Mouse (Mus musculus): ENCODE measurements around the gene Glul. TPM values are rescaled to one million over a fixed set of nuclear protein-coding genes. Genes with fewer than 3 reads are reported as not detected.
A peak's percentile ranks its signal among the peaks of the same experiment; 100 is the strongest.

Gene Glul
- total RNA-seq, 2 experiments from 2014 or later: 1,798 to 1,811 TPM

GRCm38 (mm10) chr1:153909213-153909962 is 9.6 kb downstream of the Glul start:
- DNase-seq (ENCODE audit: low spot score in 2 of 2): no peak

DNA sequence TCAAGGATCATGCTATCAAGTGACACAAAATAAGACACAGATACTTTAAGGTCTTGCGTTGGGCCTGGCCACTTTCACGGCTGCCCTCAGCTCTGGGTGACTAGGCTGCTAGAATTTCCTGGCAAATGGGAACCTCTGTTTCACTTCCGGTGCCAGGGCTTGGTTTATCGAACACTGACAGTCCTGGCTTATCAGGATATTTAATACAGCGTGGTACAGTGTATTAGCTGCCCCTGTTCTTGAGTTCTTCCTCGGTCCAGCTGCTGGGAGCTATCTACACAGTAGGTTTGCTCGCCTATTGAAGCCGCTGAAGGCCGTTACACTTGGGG is 10.2 kb downstream of the Glul start:
- no peak for DNase-seq (ENCODE audit: low spot score in 2 of 2)

DNA sequence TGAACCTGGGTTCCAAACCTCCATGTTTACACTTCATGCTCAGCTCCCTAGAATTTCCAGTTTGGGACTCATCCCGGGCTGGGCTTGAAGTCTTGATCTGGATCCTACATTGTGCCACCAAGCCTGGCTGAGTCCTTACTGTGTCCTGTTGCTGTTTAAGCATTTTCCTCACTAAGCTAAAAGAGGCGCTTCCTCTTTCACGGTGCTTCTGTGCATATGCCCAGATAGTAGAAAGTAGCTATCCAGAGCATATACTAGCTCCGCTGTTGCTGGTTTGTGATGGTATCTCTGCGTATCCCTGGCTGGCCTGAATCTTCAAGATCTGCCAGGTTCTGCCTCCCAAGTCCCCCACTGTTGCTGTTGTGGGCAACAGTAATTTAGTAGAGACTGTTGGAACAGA is 10.7 kb downstream of the Glul start:
- DNase-seq (ENCODE audit: low spot score in 2 of 2): no peak

- DNase-seq (ENCODE audit: low spot score in 2 of 2): no peak
Observed at GRCm38 (mm10) chr1:153911276-153911795, 11.6 kb downstream of the Glul start.

- no peak for DNase-seq (ENCODE audit: low spot score in 2 of 2)
Observed at GRCm38 (mm10) chr1:153913869-153914268, 14.1 kb downstream of the Glul start.

DNA sequence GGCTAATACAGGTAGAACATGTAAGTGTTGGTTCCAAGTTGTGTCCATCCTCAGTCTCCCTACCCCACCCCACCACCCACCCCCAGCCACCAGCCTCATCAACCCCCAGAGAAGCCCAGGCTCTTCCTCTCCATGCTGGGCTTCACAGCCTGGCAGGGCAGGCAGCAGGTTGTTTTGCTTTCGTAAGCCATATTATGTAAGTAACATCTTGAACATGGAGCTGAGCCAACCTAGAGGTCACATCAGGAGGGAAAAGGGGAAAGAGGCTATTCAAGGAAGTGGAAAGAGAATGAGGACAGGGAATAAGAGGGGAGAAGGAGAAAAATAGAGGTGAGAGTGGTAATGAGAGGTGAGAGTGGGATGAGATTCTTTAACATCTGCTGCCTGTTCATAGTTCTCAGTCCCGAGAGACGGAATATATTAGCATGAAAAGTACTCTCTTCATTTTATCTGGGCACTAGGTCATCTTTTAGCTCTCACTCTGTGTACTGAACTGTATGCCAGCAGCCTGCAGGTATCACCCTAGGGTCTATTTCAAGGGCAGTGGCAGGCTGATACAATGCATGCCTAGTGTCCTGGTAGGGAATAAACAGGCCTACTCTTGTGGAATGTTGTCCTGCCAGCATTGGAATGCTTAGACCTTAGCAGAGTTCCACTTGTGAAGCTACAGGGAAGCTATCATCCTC is 18.9 kb downstream of the Glul start:
- DNase-seq (ENCODE audit: low spot score in 2 of 2): no peak

- no peak for DNase-seq (ENCODE audit: low spot score in 2 of 2)
Observed at GRCm38 (mm10) chr1:153921642-153922041, 21.9 kb downstream of the Glul start.

DNA sequence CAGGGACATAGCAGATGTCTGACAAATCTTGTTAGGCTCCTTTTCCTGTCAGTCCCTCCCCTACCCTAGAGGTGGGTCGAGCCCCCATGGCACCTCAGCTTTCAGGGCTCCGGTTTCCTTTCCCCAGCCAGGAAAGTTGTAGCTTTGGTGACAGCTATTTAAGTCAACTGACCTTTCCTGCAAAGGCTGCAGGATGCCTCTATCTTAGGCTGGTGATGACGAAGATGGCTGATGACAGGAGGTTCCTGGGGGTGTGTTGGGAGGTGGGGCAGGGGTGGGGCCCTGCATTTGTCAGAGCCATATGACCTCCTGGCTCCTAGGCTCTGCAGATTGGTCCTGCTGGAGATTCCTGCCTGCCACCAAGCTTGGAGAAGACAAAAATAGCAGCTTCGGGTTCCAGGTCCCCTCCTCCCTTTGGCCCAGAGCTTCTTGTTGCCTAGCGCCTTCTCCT is 22.9 kb downstream of the Glul start:
- DNase-seq (ENCODE audit: low spot score in 2 of 2): no peak

- no peak for DNase-seq (ENCODE audit: low spot score in 2 of 2)
Observed at GRCm38 (mm10) chr1:153924395-153925385, 24.9 kb downstream of the Glul start.

DNA sequence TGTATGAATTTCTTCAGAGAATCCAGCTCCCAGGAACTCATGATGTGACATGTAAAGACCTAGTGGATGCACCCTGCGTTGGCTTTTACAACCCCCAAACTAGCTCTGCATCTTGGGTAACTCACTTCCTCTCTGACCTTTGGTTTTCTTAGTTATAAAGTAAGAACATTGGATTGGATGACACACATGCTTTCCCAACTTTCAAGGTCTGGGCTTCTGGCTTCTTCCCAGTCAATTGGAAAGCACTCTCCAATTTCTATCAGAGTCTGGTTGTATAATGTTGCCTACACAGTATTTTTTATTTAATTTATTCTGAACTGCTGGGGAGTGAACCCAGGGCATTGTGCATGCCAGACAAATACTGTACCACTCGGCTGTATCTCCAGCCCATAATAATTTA is 30.7 kb downstream of the Glul start:
- DNase-seq (ENCODE audit: low spot score in 2 of 2): no peak

GRCm38 (mm10) chr1:153933772-153934171 is 34.0 kb downstream of the Glul start:
- DNase-seq (ENCODE audit: low spot score in 2 of 2): no peak

GRCm38 (mm10) chr1:153935844-153936380 is 36.2 kb downstream of the Glul start:
- DNase-seq (ENCODE audit: low spot score in 2 of 2): no peak

GRCm38 (mm10) chr1:153937025-153937424 is 37.3 kb downstream of the Glul start:
- DNase-seq (ENCODE audit: low spot score in 2 of 2): no peak

DNA sequence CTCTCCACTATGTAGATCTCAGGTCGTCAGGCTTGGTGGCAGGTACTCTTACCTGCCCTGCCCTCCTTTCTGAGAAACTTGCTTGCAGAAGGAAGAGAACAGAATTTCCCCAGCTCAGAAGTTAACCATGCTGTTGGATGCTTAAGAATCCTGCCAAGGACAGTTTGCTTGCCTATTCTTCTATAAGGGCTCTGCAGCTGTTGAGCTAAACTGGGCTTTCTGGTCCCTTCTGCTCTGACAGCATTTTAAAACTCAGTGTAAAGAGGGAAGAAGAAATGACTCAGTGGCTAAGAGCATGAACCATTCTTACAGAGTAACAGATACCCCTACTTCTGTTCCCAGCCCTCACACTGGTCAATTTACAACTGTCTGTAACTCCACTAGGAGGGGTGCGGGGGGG is 41.2 kb downstream of the Glul start:
- peak in 1 of 2 experiments; percentile 12 for DNase-seq (ENCODE audit: low spot score in 2 of 2)

DNA sequence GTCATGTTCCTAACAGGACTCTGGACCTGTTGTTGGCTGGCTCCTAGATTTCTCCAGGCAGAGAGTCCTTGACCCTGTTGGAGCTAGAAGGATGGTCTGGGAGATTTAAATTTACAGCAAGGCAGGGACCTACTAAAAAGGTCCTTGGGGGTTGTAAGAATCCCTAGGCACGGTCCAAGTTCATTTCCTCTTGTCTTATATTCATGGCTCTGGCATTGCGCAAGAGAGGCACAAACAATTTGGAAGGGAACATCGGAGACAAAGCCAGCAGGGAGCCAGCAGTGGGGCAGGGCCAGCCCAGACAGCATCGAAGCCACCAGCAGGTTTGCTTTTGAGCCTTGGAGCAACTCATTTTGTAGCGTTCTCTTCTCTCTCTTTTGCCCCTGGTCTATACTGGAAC is 45.4 kb downstream of the Glul start:
- DNase-seq (ENCODE audit: low spot score in 2 of 2): no peak

- no peak for DNase-seq (ENCODE audit: low spot score in 2 of 2)
Observed at GRCm38 (mm10) chr1:153946971-153947370, 47.2 kb downstream of the Glul start.

- peak in 1 of 2 experiments; percentile 19 for DNase-seq (ENCODE audit: low spot score in 2 of 2)
Observed at GRCm38 (mm10) chr1:153947837-153948236, 48.1 kb downstream of the Glul start.

DNA sequence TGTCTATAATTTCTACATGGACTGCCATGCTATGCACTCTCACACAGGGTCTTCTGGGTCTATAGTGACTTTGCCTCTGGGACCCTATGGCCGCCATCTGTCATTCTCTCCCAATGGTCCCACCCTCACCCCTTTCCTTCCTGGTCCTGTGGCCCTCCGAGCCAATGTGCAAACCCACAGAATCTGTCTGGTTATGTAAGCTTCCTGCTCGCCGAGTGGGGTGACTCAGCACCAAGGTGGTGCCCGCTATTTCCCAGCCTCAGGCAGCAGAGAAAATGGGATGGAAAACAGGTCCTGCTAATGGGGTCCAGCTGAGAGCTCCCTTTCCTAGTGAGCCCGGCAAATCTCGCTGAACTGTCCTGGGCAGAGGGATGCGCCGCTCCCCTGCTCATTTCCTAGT is 53.5 kb downstream of the Glul start:
- peak; percentile 38 to 39 for DNase-seq (ENCODE audit: low spot score in 2 of 2)

DNA sequence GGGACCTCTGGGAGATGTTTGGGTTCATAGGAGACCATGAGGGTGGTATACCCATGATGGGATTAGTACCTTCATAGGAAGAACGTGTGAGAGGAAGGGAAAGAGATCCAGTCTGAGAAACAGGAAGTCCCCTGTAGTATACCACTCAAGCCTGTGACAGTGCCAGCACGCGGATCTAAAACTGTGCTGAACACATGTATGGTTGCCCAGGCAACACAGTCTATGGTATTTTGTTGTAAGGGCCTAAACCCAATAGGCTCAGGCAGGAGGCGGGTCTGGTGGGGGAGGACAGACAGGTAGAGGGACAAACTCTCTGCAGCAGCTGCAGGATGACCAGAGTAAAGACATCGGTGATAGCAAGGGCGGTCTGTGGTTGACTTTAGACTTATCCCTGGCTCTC is 54.1 kb downstream of the Glul start:
- DNase-seq (ENCODE audit: low spot score in 2 of 2): no peak

DNA sequence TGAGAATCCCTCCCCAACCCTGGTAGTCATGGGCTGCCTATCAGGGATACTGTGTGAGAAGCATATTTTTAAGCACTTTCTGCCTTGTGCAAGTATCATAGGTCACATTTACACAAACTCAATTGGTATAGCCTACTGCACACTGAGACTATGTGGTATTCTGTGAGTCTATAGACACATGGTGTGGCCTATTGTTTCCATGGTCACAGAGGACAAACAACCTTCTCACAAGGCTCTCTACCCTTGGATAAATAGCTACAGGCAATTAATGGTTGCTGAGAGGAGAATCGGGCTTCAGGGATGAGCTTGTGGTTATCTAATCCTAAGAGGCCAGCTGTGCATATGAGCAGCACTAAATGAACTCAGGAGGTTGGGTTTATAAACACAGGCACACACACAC is 58.1 kb downstream of the Glul start:
- DNase-seq (ENCODE audit: low spot score in 2 of 2): no peak

Data from left cerebral cortex, adult 18-20 months (tissue).